Mouse (Mus musculus): ENCODE data around the gene Ksr1. TPM values are rescaled to one million over a fixed set of nuclear protein-coding genes. Genes with fewer than 3 reads are reported as not detected.

Gene Ksr1
- total RNA-seq, 2 experiments from 2014 or later: 5.4 to 10.6 TPM

DNA sequence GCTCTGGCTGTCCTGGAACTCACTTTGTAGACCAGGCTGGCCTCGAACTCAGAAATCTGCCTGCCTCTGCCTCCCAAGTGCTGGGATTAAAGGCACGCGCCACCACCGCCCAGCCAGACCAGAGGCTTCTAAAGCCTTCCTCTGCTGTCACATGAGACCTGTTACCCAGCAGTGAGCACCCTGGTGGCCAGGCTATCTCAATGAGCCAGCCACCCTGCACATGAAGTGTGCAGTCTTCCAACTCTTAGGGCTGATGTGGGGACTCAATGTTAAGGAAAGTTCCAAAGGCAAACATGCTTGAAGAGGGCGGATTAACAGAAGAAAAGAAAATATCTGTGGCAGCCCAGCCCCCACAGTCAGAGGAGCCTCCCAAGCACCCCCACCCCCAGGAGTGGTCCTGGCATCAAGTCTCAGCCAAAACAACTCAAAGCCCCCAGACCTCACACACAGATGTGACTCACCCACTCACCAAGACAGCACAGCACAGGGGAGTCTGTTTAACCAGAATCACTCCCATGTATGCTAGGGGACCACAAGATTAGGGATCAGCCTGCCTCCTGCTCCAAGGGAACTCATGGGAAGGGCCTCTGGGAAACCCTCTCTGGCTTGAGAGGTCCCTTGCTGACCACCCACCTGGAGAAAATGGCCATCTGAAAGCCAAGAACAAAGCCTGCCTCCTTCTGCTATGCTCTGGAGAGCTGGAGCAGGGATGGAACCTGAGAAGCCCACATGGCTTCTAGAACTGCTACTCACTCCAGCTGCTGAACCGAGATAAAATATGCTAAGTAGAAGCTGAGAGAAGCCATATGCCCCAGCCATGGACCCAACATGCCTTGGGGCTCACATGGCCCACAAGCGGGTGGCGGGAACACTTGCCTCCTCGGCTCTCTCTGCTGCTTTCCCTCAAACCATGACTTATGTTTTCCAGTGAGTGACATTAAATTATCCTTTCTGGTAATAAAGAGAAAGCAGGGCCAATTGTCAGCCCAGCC lies 91.8 kb downstream of the Ksr1 start:
- peak; percentile 64 for ATAC-seq (replicated peaks; ENCODE audit: low FRiP score, low TSS enrichment, poor library complexity, severe bottlenecking)

DNA sequence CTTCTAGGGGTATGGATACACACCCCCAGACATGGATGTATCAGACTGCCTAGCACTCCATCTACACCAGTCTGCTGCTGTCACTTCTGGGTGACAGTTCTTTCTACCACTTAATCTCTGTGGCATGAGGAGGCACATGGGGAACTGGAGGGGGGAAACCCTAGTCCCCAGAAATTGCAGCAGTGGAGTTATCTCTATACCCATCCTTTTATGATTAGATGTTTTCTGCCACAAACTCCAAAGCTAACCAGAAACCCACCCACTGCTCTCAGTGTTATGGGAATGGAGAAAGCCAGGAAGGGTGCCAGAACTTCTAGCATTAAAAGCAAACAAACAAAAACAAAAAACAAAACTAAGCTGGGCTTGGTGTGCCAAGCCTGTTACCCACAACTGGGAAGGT lies 92.8 kb downstream of the Ksr1 start:
- no peak for ATAC-seq (replicated peaks; ENCODE audit: low FRiP score, low TSS enrichment, poor library complexity, severe bottlenecking)

DNA sequence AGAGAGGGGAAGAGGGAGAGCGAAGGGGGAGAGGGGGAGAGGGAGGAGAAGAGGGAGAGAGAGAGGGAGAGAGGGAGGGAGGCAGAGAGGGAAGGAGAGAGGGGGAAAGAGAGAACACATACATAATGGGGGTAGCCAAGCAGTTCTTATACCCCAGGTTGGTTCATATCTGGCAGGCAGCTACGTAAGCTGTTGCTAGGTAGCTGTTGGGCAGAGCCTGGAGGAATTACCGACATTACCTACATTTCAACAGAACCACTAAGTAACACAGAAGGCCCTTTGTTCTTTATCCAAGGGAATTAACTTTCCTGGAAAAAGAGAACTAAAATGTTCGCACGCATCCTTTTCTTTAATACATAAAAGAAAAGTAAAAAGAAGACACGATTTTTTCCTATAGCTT lies 93.4 kb downstream of the Ksr1 start:
- no peak for ATAC-seq (replicated peaks; ENCODE audit: low FRiP score, low TSS enrichment, poor library complexity, severe bottlenecking)

DNA sequence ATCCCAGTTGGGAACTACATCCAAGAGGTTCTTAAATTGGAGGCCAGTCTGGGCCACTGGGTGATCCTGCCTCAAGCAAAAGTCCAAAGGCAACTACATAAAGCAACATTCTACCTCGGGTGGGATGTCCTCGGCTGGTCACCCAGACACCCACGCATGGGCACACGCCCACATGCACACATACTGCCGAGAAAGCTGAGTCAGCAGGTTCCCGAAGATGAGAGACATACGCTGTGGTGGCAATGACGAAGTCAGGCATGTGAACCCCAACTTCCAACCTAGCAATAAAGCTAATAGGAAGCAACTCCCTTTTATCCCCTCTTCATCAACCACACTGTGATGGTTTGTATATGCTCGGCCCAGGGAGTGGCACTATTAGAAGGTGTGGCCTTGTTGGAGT lies 94.7 kb downstream of the Ksr1 start:
- no peak for ATAC-seq (replicated peaks; ENCODE audit: low FRiP score, low TSS enrichment, poor library complexity, severe bottlenecking)

DNA sequence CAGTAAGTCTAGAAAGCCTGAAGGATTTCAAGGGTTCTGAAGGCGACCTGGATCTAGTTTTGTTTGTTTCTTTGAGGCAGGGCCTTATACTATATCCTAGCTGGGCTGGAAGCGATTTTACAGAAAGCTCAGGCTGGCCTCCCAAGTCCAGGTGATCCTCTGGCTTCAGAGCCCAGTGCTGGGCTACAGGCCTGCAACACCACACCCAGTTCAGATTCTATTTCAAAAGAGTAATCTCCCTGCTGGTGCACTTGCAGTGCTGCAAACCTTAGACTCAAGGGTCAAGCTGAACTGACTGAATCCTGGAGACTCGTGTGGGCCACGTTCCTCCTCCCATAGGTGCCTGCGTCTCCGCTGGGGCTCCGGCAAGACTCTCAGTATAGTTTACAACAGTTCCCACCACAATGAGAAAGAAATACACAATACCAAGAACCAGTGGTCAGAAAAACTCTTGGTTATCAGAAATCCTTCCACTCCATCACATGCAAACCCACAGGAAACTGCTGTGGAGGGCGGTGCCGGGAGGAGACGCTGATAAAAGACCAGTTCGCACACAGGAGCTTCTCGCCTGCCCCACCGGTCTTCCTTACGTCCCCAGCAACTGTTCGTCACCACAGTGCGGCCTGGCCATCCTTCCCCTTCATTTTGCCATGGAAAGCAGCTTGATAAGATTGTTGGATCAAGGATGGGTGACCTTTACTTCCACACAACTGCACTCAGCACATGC lies 95.3 kb downstream of the Ksr1 start:
- peak; percentile 59; the same call in 1 of the 2 replicates for ATAC-seq (replicated peaks; ENCODE audit: low FRiP score, low TSS enrichment, poor library complexity, severe bottlenecking)

DNA sequence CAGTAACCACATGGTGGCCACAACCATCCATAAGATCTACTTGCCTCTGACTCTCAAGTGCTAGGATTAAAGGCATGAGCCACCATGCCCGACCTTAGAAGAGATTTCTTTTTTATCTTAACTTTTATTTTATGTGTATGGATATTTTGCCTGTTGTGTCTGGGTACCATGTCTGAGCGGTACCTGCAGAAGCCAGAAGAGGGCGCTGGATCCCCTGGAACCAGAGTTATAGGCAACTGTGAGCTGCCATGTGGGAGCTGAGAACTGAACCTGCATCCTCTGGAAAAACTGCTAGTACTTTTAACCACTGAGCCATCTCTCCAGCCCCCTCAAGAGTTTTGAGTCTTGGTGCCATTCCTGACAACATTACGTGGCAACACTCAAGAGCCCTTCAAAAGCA lies 97.3 kb downstream of the Ksr1 start:
- ATAC-seq (replicated peaks; ENCODE audit: low FRiP score, low TSS enrichment, poor library complexity, severe bottlenecking): no peak

DNA sequence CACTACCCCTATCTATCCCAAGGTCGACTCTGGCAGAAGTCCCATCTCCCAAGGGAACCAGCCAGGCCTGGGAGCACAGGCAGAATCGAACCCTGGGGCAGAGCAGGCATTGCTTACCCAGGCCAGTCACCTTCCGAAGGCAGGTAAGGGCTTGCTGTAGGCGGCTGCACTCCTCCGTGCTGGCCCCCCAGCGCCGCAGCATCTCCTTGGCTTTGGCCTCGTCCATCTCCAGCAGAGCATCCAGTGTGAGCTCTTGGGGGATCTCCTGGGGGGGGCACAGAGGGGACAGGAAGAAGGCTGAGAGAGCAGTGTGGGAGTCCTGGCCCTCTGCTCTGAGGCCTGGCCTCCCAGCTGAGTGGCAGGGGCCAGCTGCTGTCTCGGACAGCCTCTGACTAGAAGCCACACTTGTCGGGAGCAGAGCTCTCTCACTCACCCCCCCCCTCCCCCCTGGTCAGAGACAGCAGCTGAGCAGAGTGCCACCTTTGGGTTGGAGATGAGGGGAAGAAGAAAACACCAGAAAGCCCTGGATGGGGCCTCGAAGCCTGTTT lies 99.0 kb downstream of the Ksr1 start:
- ATAC-seq (replicated peaks; ENCODE audit: low FRiP score, low TSS enrichment, poor library complexity, severe bottlenecking): no peak

DNA sequence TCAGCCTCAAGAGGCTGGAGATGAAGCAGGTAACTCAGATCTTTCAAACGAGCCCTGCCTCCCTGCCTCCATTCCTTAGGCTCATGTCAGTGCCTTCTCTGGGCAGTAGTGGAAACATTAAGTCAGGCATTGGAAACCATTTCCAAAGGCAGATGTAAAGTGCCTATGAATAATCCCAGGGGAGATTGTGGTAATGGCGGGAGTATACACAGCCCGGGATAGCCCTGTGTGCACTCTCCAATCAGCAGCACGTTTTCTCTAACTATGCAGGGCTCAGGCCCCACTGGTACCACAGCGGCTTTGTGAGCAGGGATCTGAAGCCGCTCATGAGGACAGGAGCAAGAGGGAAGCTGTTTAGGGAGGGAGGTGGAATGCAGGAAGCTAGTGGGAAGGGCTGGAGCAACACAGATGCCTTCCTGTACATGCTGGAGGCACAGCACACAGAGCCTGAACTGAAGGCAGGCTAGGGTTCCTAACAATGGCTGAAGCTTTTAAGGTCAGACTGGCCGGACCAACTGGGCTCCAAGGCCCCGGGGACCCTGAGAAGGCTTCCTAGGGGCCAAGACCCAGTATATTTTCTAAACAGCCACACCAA lies 99.5 kb downstream of the Ksr1 start:
- no peak for ATAC-seq (replicated peaks; ENCODE audit: low FRiP score, low TSS enrichment, poor library complexity, severe bottlenecking)

DNA sequence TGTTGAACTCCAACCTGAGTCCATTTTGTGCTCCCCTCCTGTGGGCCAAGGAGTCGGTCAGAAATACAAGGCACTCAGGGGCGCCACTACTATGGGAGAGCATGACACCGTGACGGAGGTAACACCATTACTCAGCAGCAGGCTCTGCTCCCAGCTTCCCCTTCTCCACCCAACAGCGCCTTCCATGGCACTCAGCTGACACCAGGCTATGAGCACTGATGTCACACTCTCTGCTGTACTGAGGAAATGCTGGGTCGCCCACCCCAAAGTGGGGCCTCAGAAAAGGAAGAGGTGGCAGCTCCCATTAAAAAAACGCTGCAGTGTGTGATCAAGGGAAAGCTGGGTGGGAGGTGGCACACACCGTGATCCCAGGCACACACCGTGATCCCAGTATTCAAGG lies 101.0 kb downstream of the Ksr1 start:
- ATAC-seq (replicated peaks; ENCODE audit: low FRiP score, low TSS enrichment, poor library complexity, severe bottlenecking): no peak

DNA sequence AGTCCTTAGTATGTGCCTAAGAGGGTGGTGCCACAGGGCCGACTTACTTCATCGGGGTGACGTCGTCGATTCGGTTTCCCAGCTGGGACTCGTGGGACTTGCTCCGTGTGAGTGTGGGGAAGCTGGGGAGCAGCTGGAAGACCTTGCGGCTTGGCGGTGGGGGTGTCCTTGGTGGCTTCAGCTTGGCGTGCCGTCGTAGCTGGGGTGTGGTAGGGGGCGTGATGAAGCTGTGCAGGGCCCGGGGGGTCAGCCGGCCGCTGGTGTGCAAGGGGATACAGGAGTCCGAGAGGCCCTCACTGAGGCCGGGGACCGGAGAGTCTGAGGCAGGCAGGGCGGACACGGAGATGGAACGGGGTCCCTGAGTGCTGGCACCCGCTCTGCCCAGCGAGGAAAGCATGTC lies 101.4 kb downstream of the Ksr1 start:
- no peak for ATAC-seq (replicated peaks; ENCODE audit: low FRiP score, low TSS enrichment, poor library complexity, severe bottlenecking)

DNA sequence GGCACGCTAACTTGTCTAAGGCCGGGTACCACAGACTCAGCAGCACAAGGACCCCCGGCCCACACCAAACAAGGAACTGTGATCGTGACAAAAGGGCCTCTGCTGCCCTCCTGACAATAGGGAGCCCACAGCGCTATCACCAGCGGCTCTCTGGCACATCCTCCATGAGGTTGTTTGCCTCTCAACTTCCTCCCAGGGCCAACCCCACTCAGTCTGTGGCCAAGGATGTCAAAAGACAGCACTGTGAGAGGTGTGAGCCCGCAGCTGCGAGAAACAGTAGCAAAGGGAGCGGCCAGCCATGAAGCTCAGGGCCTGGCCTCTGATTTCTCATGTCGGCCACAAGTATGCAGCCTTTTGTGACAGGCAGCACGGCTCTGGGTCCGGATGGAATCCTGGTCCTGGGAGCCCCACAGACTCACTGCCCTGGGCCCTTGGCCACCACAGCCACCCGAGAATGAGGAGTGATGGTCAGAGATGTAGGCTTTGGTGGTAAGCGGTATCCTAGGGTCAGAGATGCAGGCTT lies 104.2 kb downstream of the Ksr1 start:
- no peak for ATAC-seq (replicated peaks; ENCODE audit: low FRiP score, low TSS enrichment, poor library complexity, severe bottlenecking)

DNA sequence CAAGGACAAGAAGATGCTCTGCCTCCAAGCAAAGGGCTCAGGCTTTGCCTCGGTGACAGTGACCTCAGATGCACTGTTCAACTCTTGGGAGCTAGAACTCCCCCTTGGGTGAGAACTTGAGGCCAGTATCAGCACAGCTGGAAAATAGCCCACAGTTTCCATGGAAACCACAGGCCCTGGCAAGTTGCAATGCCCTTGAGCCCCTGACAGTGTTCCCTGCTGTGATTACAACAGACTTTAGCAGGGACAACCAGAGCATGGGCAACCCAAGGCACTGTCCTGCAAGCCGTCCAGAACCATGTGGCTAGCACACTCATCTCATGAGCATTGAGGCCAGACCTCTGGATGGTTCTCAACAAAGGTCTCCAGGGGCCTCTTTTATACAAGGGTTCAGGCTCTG lies 106.7 kb downstream of the Ksr1 start:
- ATAC-seq (replicated peaks; ENCODE audit: low FRiP score, low TSS enrichment, poor library complexity, severe bottlenecking): no peak

DNA sequence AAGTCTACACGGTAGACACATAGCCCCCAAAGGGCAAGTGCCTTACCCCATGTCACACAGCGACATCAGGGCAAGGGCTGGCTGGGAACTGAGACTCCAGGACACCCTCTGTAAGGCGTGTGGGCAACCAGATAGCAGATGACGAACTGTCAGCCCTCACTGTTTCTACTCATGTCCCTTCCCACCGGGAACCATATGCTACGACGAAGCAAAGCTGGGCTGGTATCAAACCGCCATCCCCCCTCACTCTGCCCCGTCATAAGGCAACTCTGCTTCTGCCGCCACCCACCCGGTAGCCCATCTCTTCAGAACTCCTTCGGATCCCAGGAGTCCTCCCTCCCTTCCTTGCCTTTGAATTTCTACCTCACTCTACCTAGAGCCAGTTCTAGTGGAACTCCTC lies 108.7 kb downstream of the Ksr1 start:
- ATAC-seq (replicated peaks; ENCODE audit: low FRiP score, low TSS enrichment, poor library complexity, severe bottlenecking): no peak

DNA sequence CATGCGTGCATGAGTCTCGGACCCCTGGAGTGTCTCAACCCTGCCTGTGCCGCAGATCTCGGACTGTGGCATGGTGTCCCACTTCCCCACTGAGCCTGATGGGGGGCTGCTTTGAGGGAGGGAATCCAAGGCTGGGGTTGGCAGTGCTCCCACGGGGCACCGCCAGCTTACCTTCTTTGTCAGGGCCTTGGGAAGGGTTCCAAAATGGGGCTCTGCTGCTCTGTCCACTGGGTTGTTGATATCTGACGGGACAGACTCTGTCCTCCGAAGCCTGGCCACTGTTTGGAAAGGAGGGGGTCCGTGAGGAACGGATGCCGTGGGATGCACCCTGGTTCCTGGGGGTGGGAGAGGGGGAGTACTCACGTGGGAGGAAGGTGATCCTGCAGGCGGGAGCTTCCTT lies 109.9 kb downstream of the Ksr1 start:
- ATAC-seq (replicated peaks; ENCODE audit: low FRiP score, low TSS enrichment, poor library complexity, severe bottlenecking): no peak

DNA sequence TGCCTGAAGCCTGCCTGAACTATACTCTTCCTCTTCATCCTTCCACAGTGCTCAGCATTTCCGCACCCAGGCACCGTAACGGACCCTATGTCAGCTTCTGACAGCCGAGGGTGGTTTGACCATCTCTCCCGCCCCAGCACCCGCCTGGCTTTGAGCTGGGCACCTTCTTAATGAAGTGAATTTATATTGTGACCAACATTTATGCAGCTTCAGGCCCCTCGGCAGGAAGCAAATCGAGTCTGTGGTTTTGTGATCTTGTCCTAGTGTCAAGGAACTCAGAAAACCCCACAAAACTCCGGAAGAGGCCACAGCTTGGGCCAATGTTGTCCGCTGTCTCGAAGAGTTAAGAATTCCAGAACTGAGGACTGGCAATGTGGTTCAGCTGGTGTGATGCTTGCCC lies 112.6 kb downstream of the Ksr1 start:
- ATAC-seq (replicated peaks; ENCODE audit: low FRiP score, low TSS enrichment, poor library complexity, severe bottlenecking): no peak

DNA sequence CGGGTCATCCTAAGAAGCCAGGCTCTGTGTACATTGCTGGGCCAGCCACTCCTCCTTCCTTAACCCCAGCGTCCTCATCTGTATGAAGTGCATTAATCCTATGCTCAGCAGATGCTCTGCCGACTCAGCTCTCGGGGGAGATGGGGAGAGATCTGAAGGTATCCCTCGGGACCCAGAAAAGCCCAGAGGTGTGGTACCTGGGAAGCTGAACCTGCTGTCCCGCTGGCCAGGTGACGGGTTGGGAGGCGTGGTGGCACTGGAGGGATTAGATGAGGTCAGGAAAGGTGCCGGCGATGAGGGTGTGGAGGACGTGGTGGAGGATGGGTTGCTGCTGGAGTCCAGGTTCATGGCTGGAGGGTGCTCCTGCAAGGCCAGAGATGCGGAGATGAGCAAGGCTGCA lies 113.2 kb downstream of the Ksr1 start:
- no peak for ATAC-seq (replicated peaks; ENCODE audit: low FRiP score, low TSS enrichment, poor library complexity, severe bottlenecking)

DNA sequence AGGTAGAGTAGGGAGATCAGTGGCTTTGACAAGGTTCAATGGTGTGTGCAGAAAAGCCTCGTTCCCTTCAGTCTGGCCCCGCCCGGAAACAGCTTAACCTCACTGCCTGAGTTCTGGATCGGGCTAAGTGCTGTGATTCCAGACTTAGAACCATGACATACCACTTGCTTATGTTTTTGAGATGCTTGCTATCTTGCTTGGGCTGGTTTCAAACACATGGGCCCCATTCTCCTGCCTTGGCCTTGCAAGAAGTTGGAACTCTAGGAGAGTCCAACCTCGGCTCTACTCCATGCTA lies 114.8 kb downstream of the Ksr1 start:
- ATAC-seq (replicated peaks; ENCODE audit: low FRiP score, low TSS enrichment, poor library complexity, severe bottlenecking): no peak

DNA sequence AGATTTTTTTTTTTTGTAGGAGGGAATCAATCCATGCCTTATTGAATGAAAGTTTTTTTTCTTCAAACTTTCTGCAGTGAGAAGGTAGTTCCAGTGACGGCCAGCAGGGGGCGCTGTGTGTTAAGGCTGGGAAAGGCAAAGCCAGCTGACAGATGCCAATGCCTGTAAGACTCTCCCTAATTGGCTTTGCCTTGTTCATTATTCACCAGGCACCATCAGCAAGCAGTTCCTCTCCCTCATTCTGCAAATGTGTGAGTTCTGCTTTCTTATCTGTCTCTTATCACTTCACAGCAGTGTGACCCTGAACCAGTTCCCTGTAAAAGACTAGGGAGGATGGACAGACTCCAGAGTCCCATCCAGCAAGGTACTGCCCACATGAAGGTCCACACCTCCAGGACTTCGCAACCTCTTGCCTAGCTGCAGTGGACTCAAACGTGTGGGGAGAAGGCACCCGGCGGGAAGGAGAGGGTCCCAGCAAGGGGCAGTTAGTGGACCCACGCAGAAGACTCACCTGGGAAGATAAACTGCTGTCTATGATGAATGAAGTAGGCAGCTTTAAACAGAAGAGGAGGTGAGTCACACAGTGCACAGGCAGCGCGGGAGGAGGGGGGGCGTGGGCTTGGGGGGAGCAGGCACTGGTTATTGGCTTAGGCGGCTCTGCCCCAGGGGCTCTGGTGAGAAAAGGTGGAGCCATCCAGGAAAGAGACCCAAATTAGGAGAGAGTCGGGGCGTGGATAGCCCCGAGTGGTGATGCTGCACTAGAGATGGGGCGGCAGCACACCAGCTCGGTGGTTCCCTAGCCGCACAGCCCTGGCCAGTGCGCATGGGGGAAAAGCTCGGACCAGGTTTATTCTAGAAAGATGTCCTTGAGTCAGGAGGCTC lies 115.4 kb downstream of the Ksr1 start:
- peak; percentile 48; the same call in 1 of the 2 replicates for ATAC-seq (replicated peaks; ENCODE audit: low FRiP score, low TSS enrichment, poor library complexity, severe bottlenecking)

DNA sequence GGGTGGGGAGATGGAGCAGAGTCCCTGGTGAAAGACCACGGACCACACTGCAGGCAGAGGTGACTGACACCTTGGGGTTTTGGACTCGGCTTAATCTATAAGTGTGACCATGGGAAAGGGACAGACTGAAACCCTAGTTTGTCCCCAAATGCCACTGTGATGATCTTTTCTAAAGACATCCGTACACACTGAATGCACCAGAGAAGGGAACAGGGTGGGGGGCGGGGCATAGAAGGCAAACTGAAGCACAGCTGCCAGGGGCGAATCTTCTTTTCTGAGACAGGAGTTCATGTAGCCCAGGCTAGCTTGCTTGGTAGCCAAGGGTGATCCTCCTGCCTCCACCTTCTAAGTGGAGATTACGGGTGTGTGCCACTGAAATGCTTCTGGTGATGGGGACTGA lies 122.5 kb downstream of the Ksr1 start:
- ATAC-seq (replicated peaks; ENCODE audit: low FRiP score, low TSS enrichment, poor library complexity, severe bottlenecking): no peak

All from megakaryocyte-erythroid progenitor cell, adult 5-6 weeks (primary cell).